Mouse (Mus musculus) cerebral cortex, adult 2 months (tissue): ENCODE data around the gene Actn1.

Experiments
- WGBS: fragments of 180-500 bp; shearing (Covaris S2); methylation state at CpG from one replicate; pipeline ENCODE4 v1.1.7; 2018; 5-methylcytosine and 5-hydroxymethylcytosine counted together

Actn1 gene

DNA sequence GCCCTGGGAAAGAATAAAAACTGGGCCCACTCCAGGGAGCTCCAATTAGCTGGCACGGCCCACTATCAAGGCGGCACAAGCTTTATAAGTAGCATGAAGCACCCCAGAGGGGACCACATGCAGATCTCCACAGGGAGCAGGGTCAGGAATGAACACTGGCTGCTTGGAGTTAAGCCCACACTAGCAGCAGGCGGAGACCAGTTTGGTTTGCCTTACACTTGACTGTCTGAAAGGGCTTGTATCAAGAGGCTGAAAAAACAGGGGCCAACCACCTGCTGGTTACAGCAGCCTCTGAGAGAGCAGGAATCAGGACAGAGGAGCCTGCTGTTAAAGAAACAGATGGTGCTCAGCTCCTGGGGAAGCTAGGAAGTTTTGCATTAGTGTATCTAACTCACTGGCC lies 32.3 kb downstream of the Actn1 start:
- 31% methylated on average over 3 of the region's 3 CpGs for WGBS

DNA sequence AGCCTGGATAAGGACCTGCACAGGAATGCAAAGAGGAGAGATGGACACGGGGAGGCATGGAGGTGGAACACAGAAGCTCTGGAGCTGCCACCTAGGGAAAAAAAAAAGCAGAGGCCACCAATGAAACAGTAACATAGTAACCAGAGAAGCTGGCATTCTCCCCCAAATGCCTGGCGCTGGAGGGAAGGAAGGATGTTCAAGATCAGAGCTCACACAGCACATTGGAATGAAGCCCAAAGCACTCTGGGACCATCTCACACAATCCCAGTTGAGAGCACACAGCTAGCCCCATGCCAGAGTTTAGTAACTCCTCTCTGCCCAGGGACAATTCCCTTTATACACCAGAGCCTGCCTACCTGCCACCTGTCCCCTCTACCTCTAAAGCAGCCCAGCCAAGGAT lies 34.1 kb downstream of the Actn1 start:
- 58% methylated on average over 2 of the region's 2 CpGs for WGBS

DNA sequence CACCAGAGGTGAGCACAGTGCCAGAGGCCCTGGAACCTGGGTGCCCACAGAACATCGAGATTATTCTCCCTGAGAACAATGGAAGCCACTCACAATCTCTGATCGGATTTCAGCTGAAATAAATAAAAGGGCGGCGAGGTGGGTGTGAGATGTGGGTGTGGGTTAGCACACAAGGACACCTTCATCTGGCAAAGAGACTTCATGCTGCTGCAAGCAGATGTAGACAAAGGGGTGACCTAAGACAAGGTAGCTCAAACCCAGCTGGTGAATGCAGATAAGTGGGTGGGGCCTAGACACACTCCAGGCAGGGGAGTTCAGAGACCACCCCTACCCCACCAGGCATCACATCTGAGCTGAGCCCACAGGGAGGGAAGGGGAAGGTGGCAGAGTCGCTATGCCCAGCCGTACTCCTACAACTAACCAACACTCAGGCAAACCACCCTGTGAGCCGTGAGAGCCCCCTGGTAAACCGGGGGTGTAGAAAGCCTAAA lies 35.9 kb downstream of the Actn1 start:
- WGBS = 58% methylated on average over 8 of the region's 8 CpGs

DNA sequence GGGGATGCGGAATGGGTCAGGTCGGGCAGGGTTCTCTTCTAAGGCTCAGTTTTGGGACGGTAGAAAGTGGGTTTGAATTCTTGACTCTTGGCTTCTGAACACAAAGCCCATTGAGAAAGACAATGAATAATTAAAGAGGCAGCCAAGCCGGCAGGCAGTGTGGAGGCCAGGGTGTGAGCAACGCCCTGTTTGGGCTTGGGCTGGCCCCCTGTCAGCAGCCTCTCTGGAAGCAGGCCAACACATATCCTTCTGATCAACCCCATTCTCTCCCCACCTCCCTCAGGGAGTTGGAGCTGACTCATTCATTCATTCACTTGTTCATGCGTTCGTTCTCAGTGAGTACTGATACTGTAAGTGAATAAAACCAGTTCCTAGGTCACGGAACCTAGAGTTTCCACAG lies 36.7 kb downstream of the Actn1 start:
- WGBS = 38% methylated on average over 8 of the region's 8 CpGs

DNA sequence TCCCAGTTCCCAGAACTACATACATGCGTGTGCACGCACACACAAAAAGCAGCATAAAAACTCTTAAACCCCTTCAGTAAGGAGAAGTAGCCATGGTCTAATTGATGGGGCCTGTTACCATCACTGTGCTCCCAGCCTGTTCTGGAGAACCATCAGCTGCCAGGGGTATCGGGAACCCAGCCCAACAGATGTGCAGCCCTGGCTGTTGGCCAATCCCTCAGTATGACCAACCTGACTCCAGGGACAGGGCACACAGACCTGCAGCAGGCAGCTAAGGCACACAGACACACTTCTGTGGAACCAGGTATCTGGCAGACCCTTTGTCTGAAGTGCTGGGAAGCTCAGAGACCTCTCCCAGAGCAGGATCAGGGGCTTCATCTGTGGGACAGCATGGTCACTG lies 37.7 kb downstream of the Actn1 start:
- WGBS = 93% methylated on average over 3 of the region's 3 CpGs

DNA sequence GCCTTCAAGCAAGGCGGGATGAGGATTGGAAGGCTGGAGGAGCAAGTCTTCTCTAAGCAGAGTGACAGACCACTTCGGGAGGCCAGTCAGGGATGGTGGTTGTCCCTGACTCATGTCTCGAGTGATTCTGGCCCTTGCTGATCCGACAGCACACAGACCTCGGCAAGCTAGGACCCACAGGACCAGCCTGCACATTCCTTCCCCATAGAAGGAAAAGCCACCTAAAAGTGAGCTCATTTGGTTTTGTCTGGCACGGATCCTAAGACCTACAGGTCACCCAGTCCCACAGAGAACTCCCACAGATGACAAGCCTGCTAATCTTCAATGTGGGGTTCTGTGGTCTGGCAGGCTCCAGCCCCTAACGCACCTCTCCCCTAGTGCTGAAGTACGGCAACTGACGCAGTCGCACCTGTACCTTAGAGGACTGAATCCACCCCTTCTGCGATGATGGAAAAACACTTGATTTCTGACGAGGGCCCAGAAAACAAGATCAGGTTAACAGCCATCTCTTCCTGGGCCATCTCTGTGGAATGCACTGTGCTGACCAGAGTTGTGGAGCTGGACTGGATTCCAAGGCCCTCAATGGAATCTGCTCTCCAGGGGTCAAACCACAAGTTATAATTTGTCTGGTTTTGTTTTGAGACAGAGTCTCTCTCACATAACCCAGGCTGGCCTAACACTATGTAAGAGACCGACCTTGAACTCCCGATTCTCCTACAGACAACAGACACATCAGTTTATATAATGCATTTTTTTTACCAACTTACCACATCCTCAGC lies 39.7 kb downstream of the Actn1 start:
- WGBS = 87% methylated on average over 14 of the region's 14 CpGs

DNA sequence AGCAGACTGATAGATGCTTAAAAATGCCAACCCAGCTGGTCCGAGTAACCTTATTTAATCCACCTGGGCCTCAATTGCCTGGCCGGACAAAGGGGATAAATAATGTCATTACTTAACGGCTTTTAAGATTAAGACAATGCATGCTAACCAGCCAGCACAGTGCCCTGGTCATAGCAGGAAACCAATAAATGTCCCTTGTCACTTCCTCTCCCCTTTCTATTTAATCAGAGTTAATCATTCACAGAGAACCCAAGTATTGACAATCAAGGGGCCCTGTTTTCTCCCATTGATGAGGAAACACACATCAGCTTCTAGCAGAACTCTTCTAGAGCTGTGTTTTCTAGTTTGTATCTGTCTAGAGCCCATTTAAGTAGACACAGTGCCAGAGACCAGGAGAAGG lies 41.4 kb downstream of the Actn1 start:
- WGBS = 85% methylated on average over 3 of the region's 3 CpGs

DNA sequence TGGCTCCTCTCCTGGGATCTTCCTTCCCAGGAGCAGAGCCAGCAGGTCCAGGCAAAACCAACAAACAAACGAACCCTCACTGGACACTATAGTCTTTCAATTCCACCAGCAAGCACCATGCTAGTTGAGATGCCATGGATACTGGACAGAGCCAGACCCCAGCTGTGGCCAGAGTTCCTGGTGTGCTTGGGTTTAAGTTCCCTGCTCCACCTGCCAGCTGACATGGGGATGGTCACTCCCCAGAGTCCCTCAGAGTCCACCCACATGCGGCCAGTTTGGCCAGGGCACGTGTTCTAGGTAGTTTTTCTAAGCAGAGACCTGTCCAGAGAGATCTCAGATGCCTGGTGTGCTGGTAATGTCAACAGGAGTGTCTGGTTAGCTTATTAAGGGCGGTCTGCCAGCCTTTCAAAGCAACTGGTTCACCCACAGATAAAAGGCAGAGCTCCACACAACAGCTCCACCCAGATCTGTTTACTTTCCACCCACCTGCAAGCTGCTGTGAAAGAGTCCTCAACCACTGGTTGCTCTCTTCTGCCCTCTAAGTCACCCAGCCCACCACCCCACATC lies 42.0 kb downstream of the Actn1 start:
- 86% methylated on average over 4 of the region's 4 CpGs for WGBS

DNA sequence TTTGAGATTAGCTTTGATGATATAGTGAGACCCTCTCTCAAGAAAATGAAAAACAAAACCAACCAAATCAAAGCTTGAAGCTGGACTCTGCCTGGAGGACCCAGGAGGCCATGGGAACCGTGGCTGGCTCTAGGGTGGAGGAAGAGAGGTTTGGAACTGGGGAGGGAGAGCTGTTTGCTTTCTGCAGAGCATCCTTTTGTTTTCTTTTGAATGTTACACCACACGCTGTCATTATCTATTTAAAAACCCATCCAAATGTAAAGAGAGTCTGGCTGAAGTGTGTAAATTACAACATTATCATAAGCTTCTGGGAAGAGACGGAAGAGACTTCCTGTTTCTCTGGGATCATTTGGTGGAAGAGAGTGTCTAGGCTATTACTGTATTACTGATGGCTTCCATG lies 43.1 kb downstream of the Actn1 start:
- 58% methylated on average over 3 of the region's 3 CpGs for WGBS

DNA sequence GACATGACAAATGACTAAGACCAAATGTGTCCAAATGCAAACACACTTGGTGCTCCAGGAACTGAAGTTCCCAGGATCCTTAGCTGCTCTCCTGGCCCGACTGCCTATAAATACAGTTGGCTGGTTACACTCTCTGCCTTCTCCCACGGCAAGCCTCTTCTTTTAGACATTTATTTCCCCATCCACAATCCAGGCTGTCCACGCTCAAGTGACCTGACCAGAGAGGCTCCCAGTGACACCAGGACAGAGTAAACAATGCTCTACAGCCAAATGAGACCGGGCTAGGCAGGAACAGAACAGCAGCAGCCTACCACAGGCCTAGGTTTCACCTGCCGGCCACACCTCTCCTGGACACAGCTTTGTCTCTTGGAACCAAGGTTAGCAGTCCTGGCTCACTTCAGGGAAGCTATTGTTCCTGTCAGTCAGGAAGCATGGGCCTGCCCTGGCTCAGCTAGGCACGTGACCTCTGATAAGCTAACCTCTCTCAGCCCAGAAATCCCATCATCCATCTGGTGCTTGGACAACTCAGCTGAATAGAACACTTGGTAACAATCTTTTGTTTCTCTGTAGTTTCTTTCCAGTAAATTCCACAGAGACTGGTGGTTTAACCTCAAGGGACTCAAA lies 43.8 kb downstream of the Actn1 start:
- WGBS = 52% methylated on average over 6 of the region's 6 CpGs

DNA sequence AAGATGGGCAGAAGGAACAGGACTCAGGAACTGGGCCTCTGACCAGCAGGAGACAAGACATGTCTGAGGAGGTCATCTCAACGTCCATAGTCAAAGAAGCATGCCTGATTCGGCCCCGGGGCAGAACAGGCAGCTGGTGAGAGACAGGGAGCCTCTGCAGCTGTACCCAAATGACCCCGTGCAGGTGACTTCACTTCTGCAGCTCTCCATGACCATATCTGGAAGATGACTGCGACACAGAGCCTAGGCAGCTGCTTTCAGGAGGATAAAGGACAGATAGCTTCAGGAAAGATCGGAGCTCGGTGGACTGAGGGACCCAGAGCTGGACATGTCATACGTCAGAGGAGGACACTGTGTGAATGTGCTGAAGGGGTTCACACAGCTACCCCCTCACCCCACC lies 46.4 kb downstream of the Actn1 start:
- WGBS = 84% methylated on average over 8 of the region's 8 CpGs

DNA sequence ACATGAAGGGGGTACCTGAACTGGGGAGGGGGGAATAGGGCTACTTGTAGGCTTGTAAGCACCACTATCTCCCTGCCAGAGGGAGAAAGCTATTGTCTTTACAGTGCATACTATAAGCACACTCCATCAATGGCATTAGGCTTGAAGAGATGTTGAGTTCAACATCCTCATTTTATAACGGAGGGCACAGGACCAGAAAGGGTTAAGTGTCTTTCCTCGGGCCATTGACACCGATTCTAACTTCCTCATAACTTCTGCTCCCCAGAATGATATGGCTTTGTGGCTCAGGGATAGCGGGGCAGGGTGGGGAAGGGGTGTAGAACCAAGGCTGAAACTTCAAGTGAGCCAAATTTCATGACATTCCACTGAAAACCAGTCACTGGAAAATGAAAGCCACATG lies 46.9 kb downstream of the Actn1 start:
- WGBS = 66% methylated on average over 4 of the region's 4 CpGs

DNA sequence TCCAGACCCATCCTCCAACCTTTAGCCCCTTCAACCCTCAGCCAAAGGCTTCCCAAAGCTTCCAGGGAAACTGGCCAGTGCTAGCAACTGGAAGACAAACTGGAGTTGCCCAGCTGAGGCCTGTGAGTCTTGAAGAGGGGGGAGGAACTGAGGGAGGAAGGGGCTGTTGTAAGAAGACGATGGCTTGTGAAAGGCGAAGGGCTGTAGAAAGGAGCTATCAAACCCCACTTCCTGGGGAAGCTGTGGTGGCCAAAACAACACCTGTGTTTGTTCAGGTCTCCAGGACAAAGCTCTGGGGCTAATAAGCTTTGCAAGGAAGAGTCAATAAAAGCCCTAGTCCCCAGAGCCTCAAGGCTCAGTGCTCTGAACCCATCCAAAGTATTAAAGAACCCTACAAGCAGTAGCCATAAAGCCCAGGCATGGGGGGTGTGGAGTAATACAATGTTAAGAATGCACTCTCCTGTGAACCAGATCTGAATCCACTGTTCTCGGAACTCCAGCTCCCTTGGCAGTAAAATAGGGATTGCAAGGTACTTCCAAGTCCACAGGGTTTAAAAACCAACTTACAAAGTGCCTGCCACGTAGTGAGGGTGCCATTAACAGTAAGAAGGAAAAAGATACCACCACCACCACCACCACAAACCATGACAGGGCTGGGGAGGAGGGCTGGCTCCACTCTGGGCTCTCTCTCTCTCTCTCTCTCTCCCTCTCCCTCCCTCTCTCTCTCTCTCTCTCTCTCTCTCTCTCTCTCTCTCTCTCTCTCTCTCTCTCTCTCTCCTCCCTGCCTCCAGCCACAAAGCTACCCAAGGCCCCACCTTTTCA lies 49.2 kb downstream of the Actn1 start:
- 66% methylated on average over 4 of the region's 4 CpGs for whole genome bisulfite sequencing

DNA sequence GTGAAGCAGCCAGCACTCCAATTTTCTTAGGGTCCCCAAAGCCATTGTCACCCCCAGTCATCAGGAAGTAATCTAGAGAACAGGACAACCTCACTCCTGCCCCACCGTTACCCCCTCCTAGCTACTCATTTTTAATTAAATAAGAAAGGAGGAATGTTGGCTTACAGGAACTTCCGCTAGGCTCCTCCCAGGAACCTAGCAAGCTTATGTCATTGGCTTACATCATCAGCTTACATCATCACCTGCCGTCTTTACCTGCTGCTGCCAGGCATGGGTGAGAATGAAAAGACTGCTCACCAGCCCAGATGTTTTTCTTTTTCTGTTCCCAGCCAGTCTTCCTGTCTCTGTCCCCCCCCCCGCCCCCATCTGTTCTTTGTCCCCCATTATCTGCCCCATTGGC lies 50.3 kb downstream of the Actn1 start:
- WGBS = 87% methylated on average over 4 of the region's 4 CpGs

DNA sequence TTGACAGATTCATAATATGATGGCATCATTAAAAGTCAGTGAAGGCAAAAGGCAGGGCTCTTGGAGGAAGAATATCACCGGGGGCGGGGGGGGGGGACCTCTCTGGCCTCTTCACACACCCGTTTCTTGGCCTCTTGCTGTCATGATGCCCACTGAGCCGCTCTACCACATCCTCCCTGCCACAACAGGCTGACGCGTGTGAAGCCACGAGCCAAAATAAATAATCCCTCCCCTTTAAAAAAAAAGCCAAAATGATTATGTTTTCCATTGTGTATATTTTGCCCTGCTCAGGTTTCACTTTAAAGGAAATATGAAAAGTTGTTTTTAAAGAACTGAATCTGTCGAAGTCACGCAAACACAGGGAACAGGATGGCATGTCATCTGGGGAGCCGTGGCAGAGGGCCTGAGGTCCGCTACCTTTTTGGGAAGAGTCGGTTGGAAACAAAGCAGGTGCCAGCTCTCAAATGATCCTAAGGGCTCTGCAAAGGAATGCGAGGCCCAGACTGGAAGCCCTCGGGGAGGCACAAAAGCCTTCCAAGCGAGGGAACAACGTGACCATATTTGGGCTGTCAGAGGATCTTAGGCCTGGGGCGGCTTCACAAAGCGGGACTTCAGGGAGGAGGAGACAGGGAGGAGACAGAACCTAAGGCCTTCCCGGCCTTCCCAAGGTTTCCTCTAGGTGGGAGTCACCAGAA lies 51.9 kb downstream of the Actn1 start:
- 67% methylated on average over 19 of the region's 19 CpGs for whole genome bisulfite sequencing

DNA sequence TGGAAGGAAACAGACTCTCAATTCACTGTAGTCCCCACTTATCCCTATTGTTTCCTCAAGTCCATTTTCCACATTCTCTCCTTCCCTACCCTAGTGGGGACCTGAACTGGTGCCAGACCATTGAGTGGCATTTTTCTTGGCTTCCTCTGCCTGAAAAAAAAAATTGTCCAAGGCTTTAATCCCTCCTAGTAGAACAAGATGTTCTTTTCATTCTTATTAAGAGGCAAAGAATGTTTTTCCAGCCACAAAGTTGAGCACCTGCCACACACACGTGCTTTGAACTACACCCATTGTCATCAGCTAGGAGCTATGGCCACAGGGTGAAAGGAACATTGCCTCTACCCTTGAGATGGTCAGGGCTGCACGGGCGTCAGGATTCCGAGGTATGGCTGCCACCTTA lies 56.9 kb downstream of the Actn1 start:
- 73% methylated on average over 4 of the region's 4 CpGs for WGBS

DNA sequence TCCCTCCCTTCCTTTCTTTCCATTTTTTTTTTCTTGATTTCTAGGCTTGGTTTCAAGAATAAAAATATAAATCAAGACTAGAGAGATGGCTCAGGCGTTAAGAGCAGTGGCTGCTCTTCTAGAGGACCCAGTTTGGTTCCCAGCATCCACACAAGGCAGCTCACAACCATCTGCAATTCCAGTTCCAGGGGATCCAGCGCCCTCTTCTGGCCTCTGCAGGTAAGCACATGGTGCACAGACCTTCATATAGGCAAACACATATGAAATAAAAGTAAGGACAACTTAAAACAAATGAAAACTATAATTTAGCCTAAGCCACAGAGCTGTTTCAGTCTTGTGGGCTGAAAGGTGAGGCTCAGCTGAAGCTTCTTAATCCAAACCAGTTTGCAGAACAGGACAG lies 60.4 kb downstream of the Actn1 start:
- WGBS = 57% methylated on average over 2 of the region's 2 CpGs

DNA sequence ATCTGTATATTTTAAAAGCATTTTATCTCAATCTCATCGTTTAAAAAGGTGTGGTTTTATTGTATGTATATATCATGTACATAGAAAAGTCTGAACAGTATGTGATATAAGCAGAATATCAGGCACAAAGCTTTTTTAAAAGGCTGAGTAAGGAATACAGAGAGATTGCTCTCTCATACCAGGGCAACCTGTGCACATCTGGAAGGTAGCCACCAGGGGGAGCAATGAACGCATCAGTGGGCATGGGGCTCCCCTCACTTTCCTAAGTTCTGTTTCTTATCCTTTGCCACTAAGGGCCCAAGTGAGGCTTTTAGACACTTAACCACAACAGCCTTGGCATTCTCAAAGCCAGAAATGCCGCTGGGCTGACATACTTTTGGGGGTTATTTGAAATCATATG lies 61.7 kb downstream of the Actn1 start:
- 22% methylated on average over 3 of the region's 3 CpGs for WGBS

DNA sequence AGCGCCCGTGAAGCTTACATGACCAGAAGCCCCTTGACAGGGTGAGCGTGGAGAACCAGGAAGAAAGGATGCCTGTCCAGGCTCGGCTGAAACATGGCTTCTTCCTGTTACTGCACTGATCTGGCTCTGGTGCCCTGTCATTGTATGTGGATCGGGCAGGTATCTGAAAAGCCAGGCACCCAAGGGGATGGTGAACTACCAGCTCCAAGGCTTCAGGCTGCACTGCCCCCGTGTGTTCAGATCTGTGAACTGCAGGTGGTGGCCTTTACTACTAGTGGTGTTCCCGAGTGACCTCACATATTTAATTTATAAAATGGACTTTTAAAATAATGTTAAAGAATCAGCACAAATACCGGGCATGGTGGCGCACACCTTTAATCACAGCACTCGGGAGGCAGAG lies 62.8 kb downstream of the Actn1 start:
- WGBS = 77% methylated on average over 10 of the region's 10 CpGs

DNA sequence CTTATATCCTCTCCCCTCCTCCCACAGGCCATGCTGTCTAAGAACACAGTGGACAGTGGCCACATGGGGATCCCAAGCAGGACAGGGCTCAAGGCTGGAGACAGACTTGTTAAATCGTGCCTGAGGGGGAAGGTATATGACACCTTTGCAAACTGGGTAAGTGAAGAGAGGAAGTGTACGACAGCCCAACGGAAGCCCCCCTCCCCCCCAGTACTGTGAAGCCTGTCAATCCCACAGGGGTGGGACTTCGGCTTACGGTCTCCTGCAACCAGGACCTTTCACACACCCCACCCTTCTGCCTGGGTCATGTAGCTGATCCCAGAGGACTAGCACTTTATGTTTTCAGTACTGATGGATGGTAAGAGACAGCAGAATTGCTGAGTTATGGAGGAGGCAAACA lies 68.4 kb downstream of the Actn1 start:
- WGBS = 92% methylated on average over 5 of the region's 5 CpGs

DNA sequence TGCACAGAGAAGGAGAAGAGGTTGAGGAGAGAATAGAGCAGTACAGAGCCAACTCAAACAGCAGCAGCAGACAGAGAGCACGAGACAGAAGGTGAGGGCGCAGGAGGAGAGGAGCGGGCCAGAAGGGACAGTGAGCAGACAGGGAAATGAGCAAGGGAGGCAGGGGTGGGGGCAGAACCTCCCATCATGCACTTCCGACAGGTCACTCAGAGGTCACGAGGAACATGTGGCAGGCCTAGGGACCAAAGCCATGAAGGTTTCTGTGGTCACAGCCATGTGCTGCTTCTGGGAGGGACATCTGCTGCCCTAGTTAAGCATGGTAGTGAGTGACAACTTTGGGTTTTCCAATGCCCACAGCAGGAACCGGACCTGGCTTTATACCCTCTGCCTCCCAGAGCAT lies 68.8 kb downstream of the Actn1 start:
- 81% methylated on average over 6 of the region's 6 CpGs for WGBS

DNA sequence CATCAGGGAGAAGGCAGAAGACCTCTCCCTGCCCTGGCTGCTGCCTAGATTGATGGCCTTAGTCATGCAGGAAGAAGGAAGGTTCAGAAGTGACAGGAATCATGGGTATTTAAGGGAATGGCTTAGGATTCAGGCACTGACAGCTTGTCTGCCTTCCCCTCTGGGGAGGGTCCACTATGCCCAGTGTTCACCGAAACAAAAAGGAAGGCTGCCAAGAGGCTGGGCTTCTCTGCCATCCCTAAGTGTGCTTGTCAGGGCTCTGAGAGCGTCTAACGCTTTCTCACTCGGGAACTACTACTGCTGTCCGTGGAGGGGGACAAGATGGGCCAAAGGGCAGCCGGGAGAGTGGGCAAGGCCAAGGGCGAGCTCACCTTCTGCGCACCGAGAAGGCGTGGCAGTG lies 69.3 kb downstream of the Actn1 start:
- 79% methylated on average over 10 of the region's 10 CpGs for WGBS
